Mouse (Mus musculus): ENCODE results near the gene Med12l. TPM values are rescaled to one million over a fixed set of nuclear protein-coding genes. Genes with fewer than 3 reads are reported as not detected.

The Med12l gene
- polyA plus RNA-seq, 1 experiment from 2014 or later, result 3.9 TPM

- no peaks in the 10 kb centered on the region for H3K27me3 ChIP-seq
- no peak for ATAC-seq (ENCODE audit: low FRiP score)
- H3K4me1 ChIP-seq (replicated peaks), result no peaks in the 10 kb centered on the region
- 78% methylated on average over 5 of the region's 5 CpGs for WGBS
- no peak overlapping the region for H3K4me3 ChIP-seq
- no peaks in the 10 kb centered on the region for H3K36me3 ChIP-seq
- no peak overlapping the region for H3K27ac ChIP-seq
- H3K9ac ChIP-seq, result no peak overlapping the region
- H3K4me2 ChIP-seq, result no peak overlapping the region
- H3K9me3 ChIP-seq, result no peaks in the 10 kb centered on the region
These were observed 288.0 kb downstream of the Med12l start for GRCm38 (mm10) chr3:59293437-59294199.

GRCm38 (mm10) chr3:59295699-59296562, 290.3 kb downstream of the Med12l start:
- no peak for ATAC-seq (ENCODE audit: low FRiP score)
- H3K27me3 ChIP-seq, result no peaks in the 10 kb centered on the region
- no peak overlapping the region for H3K4me2 ChIP-seq
- no peaks in the 10 kb centered on the region for H3K4me1 ChIP-seq (replicated peaks)
- H3K27ac ChIP-seq, result no peak overlapping the region
- no peak overlapping the region for H3K9ac ChIP-seq
- 94% methylated on average over 16 of the region's 16 CpGs for WGBS
- H3K4me3 ChIP-seq, result no peak overlapping the region
- H3K9me3 ChIP-seq, result no peaks in the 10 kb centered on the region
- H3K36me3 ChIP-seq, result no peaks in the 10 kb centered on the region

GRCm38 (mm10) chr3:59296563-59297130, 291.0 kb downstream of the Med12l start:
- no peaks in the 10 kb centered on the region for H3K9me3 ChIP-seq
- ATAC-seq (ENCODE audit: low FRiP score), result no peak
- H3K4me1 ChIP-seq (replicated peaks), result no peaks in the 10 kb centered on the region
- no peak overlapping the region for H3K9ac ChIP-seq
- H3K27ac ChIP-seq, result no peak overlapping the region
- H3K36me3 ChIP-seq, result no peaks in the 10 kb centered on the region
- no peak overlapping the region for H3K4me3 ChIP-seq
- WGBS, result 96% methylated on average over 5 of the region's 5 CpGs
- H3K27me3 ChIP-seq, result no peaks in the 10 kb centered on the region
- no peak overlapping the region for H3K4me2 ChIP-seq

- H3K9me3 ChIP-seq, result no peaks in the 10 kb centered on the region
- no peaks in the 10 kb centered on the region for H3K36me3 ChIP-seq
- H3K4me2 ChIP-seq, result no peak overlapping the region
- no peak overlapping the region for H3K9ac ChIP-seq
- ATAC-seq (ENCODE audit: low FRiP score), result no peak
- H3K27ac ChIP-seq, result no peak overlapping the region
- 88% methylated on average over 16 of the region's 16 CpGs for WGBS
- H3K27me3 ChIP-seq, result no peaks in the 10 kb centered on the region
- no peaks in the 10 kb centered on the region for H3K4me1 ChIP-seq (replicated peaks)
- no peak overlapping the region for H3K4me3 ChIP-seq
These were observed 292.0 kb downstream of the Med12l start for GRCm38 (mm10) chr3:59297653-59298052.

- H3K4me3 ChIP-seq, result no peak overlapping the region
- 97% methylated on average over 5 of the region's 5 CpGs for WGBS
- peaks cover 6% of the 10 kb centered on the region; the same call in 1 of the 2 replicates for H3K36me3 ChIP-seq
- no peak overlapping the region for H3K9ac ChIP-seq
- H3K27ac ChIP-seq, result no peak overlapping the region
- H3K9me3 ChIP-seq, result no peaks in the 10 kb centered on the region
- no peaks in the 10 kb centered on the region for H3K27me3 ChIP-seq
- no peak for ATAC-seq (ENCODE audit: low FRiP score)
- no peaks in the 10 kb centered on the region for H3K4me1 ChIP-seq (replicated peaks)
- H3K4me2 ChIP-seq, result no peak overlapping the region
These were observed 299.3 kb downstream of the Med12l start for GRCm38 (mm10) chr3:59304944-59305343.

- Histone ChIP-seq H3K9ac (no peak overlapping the region), H3K27me3 (no peaks in the 10 kb centered on the region), H3K9me3 (no peaks in the 10 kb centered on the region), H3K4me1 (replicated peaks) (no peaks in the 10 kb centered on the region), H3K4me3 (no peak overlapping the region), H3K4me2 (no peak overlapping the region), H3K27ac (no peak overlapping the region), H3K36me3 (peaks cover 6% of the 10 kb centered on the region; the same call in 1 of the 2 replicates)
- ATAC-seq (ENCODE audit: low FRiP score), result no peak
- WGBS, result 90% methylated on average over 2 of the region's 2 CpGs
These were observed 299.9 kb downstream of the Med12l start for GRCm38 (mm10) chr3:59305518-59305917.

GRCm38 (mm10) chr3:59312610-59313009, 307.0 kb downstream of the Med12l start:
- no peaks in the 10 kb centered on the region for H3K27me3 ChIP-seq
- no peaks in the 10 kb centered on the region for H3K9me3 ChIP-seq
- no peak overlapping the region for H3K9ac ChIP-seq
- H3K4me1 ChIP-seq (replicated peaks), result no peaks in the 10 kb centered on the region; the same call in 1 of the 2 replicates
- no peak for ATAC-seq (ENCODE audit: low FRiP score)
- 88% methylated on average over 10 of the region's 10 CpGs for WGBS
- H3K36me3 ChIP-seq, result no peaks in the 10 kb centered on the region; the same call in 1 of the 2 replicates
- no peak overlapping the region for H3K27ac ChIP-seq
- H3K4me2 ChIP-seq, result no peak overlapping the region
- H3K4me3 ChIP-seq, result no peak overlapping the region

GRCm38 (mm10) chr3:59316077-59316476, 310.5 kb downstream of the Med12l start:
- Histone ChIP-seq H3K4me2 (no peak overlapping the region), H3K4me1 (replicated peaks) (no peaks in the 10 kb centered on the region; the same call in 1 of the 2 replicates), H3K27me3 (no peaks in the 10 kb centered on the region), H3K27ac (no peak overlapping the region), H3K36me3 (peaks cover 18% of the 10 kb centered on the region; the same call in 1 of the 2 replicates), H3K9ac (no peak overlapping the region), H3K4me3 (no peak overlapping the region), H3K9me3 (no peaks in the 10 kb centered on the region)
- 70% methylated on average over 7 of the region's 7 CpGs for WGBS
- no peak for ATAC-seq (ENCODE audit: low FRiP score)

GRCm38 (mm10) chr3:59321278-59321876, 315.8 kb downstream of the Med12l start:
- H3K4me1 ChIP-seq (replicated peaks), result no peaks in the 10 kb centered on the region
- H3K9me3 ChIP-seq, result no peaks in the 10 kb centered on the region
- no peak overlapping the region for H3K4me2 ChIP-seq
- no peak overlapping the region for H3K27ac ChIP-seq
- WGBS, result 49% methylated on average over 7 of the region's 7 CpGs
- no peak overlapping the region for H3K4me3 ChIP-seq
- H3K9ac ChIP-seq, result no peak overlapping the region
- no peak; the same call in 1 of the 2 replicates for ATAC-seq (ENCODE audit: low FRiP score)
- H3K27me3 ChIP-seq, result no peaks in the 10 kb centered on the region
- H3K36me3 ChIP-seq, result peaks cover 18% of the 10 kb centered on the region; the same call in 1 of the 2 replicates

- Histone ChIP-seq H3K36me3 (peaks cover 24% of the 10 kb centered on the region), H3K9ac (no peak overlapping the region), H3K4me2 (no peak overlapping the region), H3K4me3 (no peak overlapping the region), H3K9me3 (no peaks in the 10 kb centered on the region), H3K27ac (no peak overlapping the region), H3K4me1 (replicated peaks) (no peaks in the 10 kb centered on the region), H3K27me3 (no peaks in the 10 kb centered on the region)
- WGBS, result 91% methylated on average over 2 of the region's 2 CpGs
- ATAC-seq (ENCODE audit: low FRiP score), result no peak
These were observed 322.9 kb downstream of the Med12l start for GRCm38 (mm10) chr3:59328526-59328925.

- Histone ChIP-seq H3K4me3 (no peak overlapping the region), H3K9ac (no peak overlapping the region), H3K27me3 (no peaks in the 10 kb centered on the region), H3K9me3 (no peaks in the 10 kb centered on the region), H3K4me2 (no peak overlapping the region), H3K36me3 (no peaks in the 10 kb centered on the region), H3K27ac (no peak overlapping the region), H3K4me1 (replicated peaks) (peaks cover 8% of the 10 kb centered on the region)
- ATAC-seq (ENCODE audit: low FRiP score), result no peak
- WGBS, result 79% methylated on average over 11 of the region's 11 CpGs
These were observed 336.2 kb downstream of the Med12l start for GRCm38 (mm10) chr3:59341647-59342427.
